Mouse (Mus musculus): ENCODE measurements at regions not wholly inside any gene's neighbourhood (a gene's known extent, or its start where the extent isn't known, plus 50 kb on each side); places are given as distances from the start of the nearest gene placed in this dataset.

GRCm38 (mm10) chr5:41206462-41206861 is 501.5 kb downstream of the Rab28 start:
- DNase-seq, result no peak

- no peak for DNase-seq
These were observed 503.5 kb downstream of the Rab28 start for GRCm38 (mm10) chr5:41204417-41204816.

- DNase-seq, result no peak
These were observed 520.8 kb downstream of the Rab28 start for GRCm38 (mm10) chr5:41187193-41187592.

DNA sequence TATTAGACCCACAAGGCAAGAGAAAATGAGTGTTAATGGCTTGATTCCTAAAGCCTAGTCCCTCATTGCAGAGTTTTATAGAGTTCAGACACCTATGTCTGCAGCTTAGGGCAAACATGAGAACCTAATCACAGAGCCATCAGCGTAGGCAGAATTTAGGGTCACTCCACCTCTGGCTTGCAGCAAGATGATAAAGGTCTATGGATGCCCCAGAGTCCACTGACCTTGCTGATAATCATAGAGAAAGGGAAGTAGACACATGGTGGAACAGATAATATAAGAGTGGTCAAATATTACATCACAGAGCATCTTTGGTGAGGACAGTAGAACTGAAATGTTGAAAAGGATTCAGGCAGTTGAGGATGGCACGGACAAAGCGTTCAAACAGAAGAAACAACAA is 530.7 kb downstream of the Rab28 start:
- DNase-seq, result no peak

- no peak for DNase-seq
These were observed 541.9 kb downstream of the Rab28 start for GRCm38 (mm10) chr5:41165870-41166626.

DNA sequence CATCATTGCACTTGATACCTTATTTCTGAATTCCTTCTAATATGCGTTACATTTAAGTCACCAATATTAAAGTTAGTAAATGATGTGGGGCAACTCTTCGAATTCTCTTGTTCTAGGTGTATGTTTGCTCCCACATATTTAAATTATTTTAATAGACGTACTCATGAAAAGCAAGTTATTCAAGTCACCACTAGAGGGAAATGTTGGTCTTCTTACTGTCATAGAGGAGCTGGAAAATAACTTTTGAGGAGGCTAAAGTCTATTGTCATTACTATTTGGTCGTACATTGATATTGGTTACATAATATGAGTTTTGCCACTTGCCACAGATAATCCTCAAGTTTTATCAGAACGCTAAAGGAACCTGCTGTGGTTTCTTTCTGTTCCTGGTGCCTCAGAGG is 582.9 kb downstream of the Rab28 start:
- DNase-seq, result no peak

DNA sequence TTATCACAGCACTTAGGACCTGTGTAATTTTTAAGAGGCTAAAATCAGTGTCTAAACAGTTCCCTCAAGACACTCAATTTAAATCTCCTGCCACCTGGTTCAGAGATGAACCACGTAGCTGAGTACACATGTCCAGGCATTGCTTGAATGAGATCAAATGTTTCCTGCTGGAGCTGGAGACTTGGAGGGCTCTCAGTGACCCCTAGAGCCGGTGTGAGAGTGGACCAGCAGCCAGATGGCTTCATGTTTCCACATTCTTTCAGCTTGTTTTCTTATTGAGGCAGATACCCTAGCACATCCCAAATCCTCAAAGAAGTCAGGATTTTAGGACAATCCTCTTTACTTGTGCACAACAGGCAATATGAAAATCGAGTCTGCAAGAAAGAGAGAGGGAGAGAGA is 590.3 kb downstream of the Rab28 start:
- no peak for DNase-seq

GRCm38 (mm10) chr5:41087773-41088172 is 620.2 kb downstream of the Rab28 start:
- no peak for DNase-seq

GRCm38 (mm10) chr5:41076412-41076811 is 631.5 kb downstream of the Rab28 start:
- no peak for DNase-seq

- DNase-seq, result no peak
These were observed 646.3 kb downstream of the Rab28 start for GRCm38 (mm10) chr5:41061646-41062045.

DNA sequence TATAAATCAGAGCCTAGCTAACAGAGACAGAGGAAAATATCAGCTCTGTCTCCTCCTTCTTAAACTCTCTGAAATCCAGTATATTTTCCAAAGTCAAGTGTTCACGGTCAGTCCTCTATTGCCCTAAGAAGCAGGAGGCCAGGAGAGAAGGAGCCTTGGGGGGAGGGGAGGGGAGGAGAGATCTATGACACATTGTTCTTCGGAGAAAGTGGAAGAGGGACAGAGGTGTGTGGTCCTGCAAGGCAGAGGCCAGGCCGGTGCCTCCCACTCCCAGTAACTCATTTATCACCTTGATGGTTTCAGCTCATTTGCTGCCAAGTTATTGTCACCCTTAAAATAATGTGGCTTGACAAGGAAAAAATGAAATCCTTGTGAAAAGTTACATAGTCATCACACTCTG is 646.7 kb downstream of the Rab28 start:
- DNase-seq, result no peak

GRCm38 (mm10) chr5:41058015-41058414 is 649.9 kb downstream of the Rab28 start:
- no peak for DNase-seq

- no peak for DNase-seq
These were observed 656.0 kb downstream of the Rab28 start for GRCm38 (mm10) chr5:41051948-41052347.

DNA sequence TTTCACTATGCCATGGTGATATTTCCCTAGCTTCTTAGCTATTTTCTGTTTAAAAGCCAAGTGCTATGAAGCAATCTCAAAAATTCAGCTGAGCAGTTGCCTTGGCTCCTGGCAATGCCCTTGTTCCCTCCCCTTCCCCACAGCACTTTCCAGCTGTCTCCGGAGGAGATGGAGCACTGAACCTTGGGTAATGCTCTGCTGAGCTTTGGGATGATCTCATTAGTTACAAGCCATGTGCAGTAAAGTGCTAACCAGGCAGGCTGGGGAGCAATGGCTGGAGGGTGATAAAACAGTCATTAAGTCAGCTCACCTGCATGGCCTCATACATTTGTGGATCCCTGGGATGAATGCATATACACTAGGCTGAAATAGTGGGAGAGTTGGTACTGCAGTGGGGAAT is 659.4 kb downstream of the Rab28 start:
- DNase-seq, result no peak

DNA sequence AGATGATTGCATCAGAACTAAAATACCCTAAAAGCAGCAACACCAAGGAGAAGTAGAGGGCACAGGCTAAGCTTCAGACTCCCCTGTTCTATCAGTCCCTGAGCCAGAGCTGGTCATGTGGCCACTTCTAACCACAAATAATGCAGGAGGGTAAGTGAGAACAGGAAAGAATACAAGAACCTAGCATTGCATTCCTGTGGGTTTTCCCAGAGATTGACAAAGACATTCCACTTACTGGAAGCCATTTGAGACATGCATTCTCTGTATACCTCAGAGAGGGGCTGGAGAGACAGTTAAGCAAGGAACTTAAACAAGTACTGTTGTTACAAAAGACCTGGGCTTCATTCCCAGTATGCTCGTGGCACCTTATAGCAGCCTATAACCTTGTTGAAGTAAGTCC is 662.7 kb downstream of the Rab28 start:
- DNase-seq, result no peak

DNA sequence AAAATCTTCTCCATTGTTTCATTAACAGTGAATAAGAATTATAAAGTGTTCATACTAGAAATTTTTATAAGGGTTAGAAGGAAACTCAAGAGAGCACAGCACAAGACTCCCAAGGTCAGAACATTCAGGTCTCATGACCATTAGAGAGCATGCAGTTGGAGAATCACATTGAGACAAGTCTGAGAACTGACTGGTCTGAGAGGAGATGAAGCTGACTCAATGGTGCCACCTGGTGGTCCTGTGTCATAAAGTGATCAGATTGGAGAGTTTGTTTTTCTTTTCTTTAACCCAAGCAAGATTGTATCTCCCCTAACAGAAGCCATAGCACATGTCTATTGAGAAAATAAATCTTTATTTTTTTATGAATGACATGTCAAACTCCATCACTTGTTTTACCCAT is 663.5 kb downstream of the Rab28 start:
- DNase-seq, result peak; percentile 66 to 75

GRCm38 (mm10) chr5:41038790-41039189 is 669.2 kb downstream of the Rab28 start:
- no peak for DNase-seq

DNA sequence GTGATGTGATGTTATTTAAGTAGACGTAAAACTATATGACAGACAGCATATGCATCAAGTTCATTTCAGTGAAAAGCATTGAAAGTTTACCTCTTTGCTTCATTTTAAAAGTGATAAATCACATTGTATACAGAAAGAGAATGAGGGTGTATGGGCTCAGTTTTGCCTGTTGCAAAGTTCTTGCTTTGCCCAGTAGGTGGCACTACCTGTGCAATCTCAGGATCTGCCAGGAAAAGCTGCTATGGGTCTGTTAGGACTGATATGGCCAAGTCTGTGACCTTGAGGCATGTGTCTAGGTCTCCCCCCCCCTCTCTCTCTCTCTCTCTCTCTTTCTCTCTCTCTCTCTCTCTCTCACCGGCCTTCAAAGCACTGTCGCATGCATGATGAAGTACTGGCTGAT is 701.3 kb downstream of the Rab28 start:
- peak; percentile 5 to 6 for DNase-seq

DNA sequence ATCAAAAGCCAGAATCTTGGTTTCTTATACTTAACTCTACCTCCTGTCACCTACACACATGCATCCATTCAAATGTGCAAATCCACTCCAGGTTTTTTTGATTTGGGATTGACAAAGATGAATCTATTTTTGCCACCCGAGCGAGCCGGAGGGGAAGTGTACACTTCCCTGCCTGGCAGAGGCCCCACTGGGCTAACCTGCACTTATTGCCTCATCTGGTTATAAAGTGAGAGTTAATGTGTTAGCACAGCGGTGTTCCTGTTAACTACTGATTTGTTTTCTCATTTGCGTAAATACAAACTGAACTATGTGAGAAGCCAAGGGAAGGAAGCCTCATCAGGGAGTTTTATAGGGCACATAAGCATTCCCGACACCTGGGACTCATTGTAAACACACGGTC is 721.4 kb downstream of the Rab28 start:
- DNase-seq, result no peak

GRCm38 (mm10) chr5:40974892-40975291 is 733.1 kb downstream of the Rab28 start:
- DNase-seq, result no peak

DNA sequence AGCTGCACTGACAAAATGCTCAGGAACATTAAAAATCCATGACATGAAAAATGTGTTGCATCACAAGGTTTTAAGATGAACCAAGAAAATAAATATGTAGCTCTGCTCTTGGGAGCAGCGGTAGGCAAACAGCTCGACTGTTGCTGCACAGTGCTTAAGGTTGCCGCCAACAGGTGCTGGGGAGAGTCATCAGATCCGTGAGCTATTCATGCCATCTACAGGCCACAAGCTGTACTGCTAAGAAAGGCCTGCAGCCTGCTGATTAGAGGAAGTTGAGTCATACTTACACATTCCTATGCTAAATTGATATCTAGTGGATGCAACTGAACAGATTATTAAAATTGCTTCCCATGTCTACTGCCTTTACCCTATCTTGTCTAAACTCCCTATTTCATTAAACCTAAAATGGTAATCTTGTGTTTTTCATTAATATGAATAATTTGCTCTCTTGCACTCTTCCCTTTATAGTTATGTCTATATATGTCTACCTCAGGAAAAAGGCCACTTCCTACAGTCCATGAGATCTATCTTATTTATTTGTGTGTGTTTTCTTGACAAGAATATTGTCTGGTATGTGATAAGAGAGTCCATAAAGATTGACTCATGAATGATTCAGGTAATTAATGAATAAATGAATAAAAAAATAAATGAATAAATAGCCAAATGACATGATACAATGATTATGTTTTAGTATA is 754.9 kb downstream of the Rab28 start:
- DNase-seq, result peak; percentile 59 to 73

DNA sequence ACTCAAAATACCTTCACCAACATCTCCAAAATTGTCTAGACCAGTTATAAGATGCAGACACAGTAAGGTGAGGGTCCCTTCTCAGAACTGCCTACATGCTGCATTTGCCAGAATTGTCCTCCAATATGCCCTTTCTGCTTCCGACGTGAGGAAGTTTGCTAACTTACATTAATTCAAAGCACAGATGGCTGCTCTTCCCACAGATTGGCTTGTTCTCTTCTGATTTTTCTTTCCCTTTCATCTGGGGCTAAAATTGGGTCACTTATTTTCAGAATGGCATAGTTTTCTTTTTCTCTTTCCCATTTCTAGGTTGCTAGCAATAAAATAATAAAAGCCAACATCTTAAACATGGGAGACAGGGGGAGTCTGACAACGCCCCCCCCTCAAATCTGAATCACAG is 778.8 kb downstream of the Rab28 start:
- DNase-seq, result no peak

- no peak for DNase-seq
These were observed 787.0 kb downstream of the Rab28 start for GRCm38 (mm10) chr5:40920920-40921319.

- DNase-seq, result no peak
These were observed 799.2 kb downstream of the Rab28 start for GRCm38 (mm10) chr5:40908803-40909202.

- DNase-seq, result no peak
These were observed 806.2 kb downstream of the Rab28 start for GRCm38 (mm10) chr5:40901742-40902141.
